Mouse (Mus musculus): Measurements from ENCODE around the gene Agxt.

Agxt gene

GRCm38 (mm10) chr1:93135036-93135526, at the start of gene Agxt:
Gene Agxt (plus strand): TSS chr1:93135240.
- DNase-seq (ENCODE audit: low spot score in 2 of 2), result no peak

- no peak for DNase-seq (ENCODE audit: low spot score in 2 of 2)
Observed at GRCm38 (mm10) chr1:93092582-93092981, 42.5 kb upstream of the Agxt start.

- DNase-seq (ENCODE audit: low spot score in 2 of 2), result no peak
Observed at GRCm38 (mm10) chr1:93098956-93099355, 36.1 kb upstream of the Agxt start.

GRCm38 (mm10) chr1:93100243-93100575, 34.8 kb upstream of the Agxt start:
- peak; percentile 45 to 52 for DNase-seq (ENCODE audit: low spot score in 2 of 2)

- DNase-seq (ENCODE audit: low spot score in 2 of 2), result peak; percentile 63 to 69
Observed at GRCm38 (mm10) chr1:93100576-93101491, 34.2 kb upstream of the Agxt start.

GRCm38 (mm10) chr1:93101571-93102061, 33.4 kb upstream of the Agxt start, which contains the start of gene Kif1a:
Gene Kif1a (minus strand): TSS chr1:93101951.
- DNase-seq (ENCODE audit: low spot score in 2 of 2), result peak; percentile 91 to 93

GRCm38 (mm10) chr1:93102700-93103099, 32.3 kb upstream of the Agxt start:
- DNase-seq (ENCODE audit: low spot score in 2 of 2), result no peak

GRCm38 (mm10) chr1:93114713-93115463, 20.2 kb upstream of the Agxt start:
- DNase-seq (ENCODE audit: low spot score in 2 of 2), result peak; percentile 83 to 86

GRCm38 (mm10) chr1:93115471-93115870, 19.6 kb upstream of the Agxt start:
- no peak for DNase-seq (ENCODE audit: low spot score in 2 of 2)

- DNase-seq (ENCODE audit: low spot score in 2 of 2), result no peak
Observed at GRCm38 (mm10) chr1:93118816-93119215, 16.2 kb upstream of the Agxt start.

- DNase-seq (ENCODE audit: low spot score in 2 of 2), result no peak
Observed at GRCm38 (mm10) chr1:93123179-93123854, 11.7 kb upstream of the Agxt start.

- DNase-seq (ENCODE audit: low spot score in 2 of 2), result no peak
Observed at GRCm38 (mm10) chr1:93124066-93124465, 11.0 kb upstream of the Agxt start.

GRCm38 (mm10) chr1:93125256-93125655, 9.8 kb upstream of the Agxt start:
- DNase-seq (ENCODE audit: low spot score in 2 of 2), result no peak

- DNase-seq (ENCODE audit: low spot score in 2 of 2), result no peak
Observed at GRCm38 (mm10) chr1:93128209-93128608, 6.8 kb upstream of the Agxt start.

- DNase-seq (ENCODE audit: low spot score in 2 of 2), result peak; percentile 78 to 87
Observed at GRCm38 (mm10) chr1:93128710-93129349, 6.2 kb upstream of the Agxt start.

GRCm38 (mm10) chr1:93130242-93130983, 4.6 kb upstream of the Agxt start:
- peak; percentile 8 to 12 for DNase-seq (ENCODE audit: low spot score in 2 of 2)

GRCm38 (mm10) chr1:93132676-93133075, 2.4 kb upstream of the Agxt start:
- DNase-seq (ENCODE audit: low spot score in 2 of 2), result no peak

- no peak for DNase-seq (ENCODE audit: low spot score in 2 of 2)
Observed at GRCm38 (mm10) chr1:93138534-93138933, 3.5 kb downstream of the Agxt start.

- peak; percentile 35 to 36 for DNase-seq (ENCODE audit: low spot score in 2 of 2)
Observed at GRCm38 (mm10) chr1:93139713-93140112, 4.7 kb downstream of the Agxt start.

GRCm38 (mm10) chr1:93142871-93143270, 7.8 kb downstream of the Agxt start:
- DNase-seq (ENCODE audit: low spot score in 2 of 2), result no peak

- DNase-seq (ENCODE audit: low spot score in 2 of 2), result no peak
Observed at GRCm38 (mm10) chr1:93144176-93144575, 9.1 kb downstream of the Agxt start.

Data from right cerebral cortex, adult 2 months (tissue).